Mouse (Mus musculus): Measurements from ENCODE around the gene Hoxd8.

The Hoxd8 gene

DNA sequence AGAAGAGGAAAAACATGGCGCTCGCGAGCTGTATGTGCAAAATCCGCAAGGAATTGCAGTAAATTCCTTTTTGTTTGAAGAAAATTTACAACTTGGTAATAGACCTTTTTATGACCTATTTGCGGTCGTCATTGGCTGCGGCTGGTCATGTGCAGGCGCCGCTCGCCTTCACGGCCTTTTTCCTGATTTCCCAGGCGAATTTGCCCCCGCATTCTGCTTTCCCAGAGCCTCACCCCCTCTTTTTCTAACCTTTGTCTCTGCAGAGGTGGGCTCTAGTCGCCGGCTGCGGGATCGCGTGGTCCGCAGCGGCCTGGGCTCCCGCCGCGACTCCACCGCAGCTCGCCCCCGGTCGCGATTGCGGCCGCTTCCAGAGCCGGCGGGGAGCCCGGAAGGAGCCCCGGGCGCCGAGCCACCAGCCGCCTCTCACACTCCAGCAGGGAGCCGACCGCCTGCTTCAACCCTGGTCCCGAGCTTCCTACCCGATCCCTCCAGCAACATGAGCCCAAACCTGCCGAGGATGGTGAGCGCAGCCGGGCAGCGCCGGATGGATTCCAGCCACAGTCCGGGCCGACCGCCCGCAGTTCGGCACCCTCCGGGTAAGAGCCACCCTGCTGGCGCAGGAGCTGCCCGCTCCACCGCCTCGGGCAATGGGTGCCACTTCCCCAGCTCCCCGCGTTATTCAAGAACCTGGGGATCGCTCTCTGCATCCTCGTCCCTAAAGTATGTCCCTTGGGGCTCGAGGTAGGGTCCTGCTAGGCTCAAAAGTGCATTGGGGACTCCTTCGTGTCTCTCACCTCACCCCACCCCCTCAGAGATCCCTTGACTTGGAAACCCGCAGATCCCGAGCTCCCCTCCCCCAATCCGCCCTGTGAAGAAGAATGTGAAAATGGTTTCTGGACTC, 7.6 kb downstream of the Hoxd8 start, which contains the start of the genes Hoxd3 and Hoxd4:
Hoxd3 (plus strand) TSS at position 207 of the 901 bp plus-strand sequence.
Hoxd4 (plus strand) TSS at position 209 of the 901 bp plus-strand sequence.
- DNase-seq (ENCODE audit: inconsistent age in 2 of 2, low spot score in 1 of 2) = peak; percentile 81 to 95

DNA sequence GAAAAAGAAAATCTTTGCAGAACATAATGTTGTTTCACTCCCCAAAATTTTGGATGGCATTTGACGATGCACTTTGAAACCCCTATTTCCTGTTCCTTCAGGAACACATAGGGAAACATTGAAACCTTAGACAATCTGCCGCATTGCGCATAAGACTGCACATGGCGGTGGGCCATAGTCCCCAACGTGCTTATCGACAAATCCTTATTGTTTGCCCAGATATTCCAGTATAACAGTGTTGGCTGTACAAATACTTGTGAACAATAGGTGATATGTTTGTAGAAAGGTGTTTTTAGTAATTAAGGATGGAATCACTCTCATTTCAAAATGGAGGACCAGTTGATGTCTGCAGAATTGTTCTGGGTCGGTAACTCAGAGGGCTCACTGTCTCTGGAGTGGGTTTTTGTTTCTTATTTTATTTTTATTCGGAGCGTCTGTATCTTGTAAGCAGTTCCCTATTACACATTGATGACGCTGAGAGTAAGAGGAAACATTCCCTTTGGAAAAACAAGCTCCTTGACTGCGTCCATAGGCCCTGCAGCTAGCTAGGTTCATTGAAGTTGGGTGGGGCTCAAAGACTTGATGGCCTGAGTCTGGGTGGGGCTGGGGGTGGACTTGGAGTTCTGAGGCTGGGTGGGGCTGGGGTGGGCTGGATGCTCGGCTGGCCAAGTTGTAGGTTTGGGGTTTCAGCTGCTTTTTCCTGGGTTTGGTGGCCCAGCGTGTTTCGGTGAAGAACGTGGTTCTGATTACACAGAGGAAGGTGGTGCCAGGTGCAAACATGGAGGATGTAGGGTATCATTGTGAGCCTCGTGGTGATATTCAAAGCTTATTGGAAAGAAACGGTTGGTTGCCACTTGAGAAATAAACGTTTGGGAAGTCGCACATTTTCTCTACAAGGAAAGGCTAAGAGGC, 9.1 kb downstream of the Hoxd8 start:
- peak in 1 of 2 experiments; percentile 65 for DNase-seq (ENCODE audit: inconsistent age in 2 of 2, low spot score in 1 of 2)

DNA sequence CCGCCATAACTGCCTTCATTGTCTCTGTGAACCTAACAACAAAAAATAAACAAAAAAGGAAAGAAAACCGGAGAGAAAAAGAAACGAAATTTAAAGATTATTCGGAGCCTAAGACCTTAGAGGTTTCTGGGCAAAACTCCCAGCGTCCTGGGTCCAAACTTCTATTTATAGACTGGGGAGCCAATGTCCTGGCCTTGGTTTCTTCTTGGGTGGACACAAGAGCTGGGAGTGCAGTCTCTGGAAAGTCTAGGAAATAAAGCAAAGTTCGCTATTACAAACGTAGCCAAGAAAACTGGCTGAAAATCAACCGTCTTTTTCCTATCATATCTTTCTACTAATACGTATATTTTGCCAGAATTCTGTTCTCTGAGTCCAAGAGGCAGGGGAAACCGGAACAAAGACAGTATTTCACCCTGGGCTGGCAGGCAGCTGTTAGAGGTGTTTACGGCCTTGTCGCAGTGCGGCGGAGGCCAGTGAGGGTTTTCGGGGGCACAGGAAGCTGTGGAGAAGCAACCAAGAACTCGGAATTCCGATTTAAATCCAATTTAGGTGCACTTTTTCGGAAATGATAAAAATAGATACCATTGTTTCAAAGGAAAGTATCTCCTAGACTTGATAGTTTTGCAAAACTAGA, 9.9 kb downstream of the Hoxd8 start:
- peak; percentile 52 to 83 for DNase-seq (ENCODE audit: inconsistent age in 2 of 2, low spot score in 1 of 2)

DNA sequence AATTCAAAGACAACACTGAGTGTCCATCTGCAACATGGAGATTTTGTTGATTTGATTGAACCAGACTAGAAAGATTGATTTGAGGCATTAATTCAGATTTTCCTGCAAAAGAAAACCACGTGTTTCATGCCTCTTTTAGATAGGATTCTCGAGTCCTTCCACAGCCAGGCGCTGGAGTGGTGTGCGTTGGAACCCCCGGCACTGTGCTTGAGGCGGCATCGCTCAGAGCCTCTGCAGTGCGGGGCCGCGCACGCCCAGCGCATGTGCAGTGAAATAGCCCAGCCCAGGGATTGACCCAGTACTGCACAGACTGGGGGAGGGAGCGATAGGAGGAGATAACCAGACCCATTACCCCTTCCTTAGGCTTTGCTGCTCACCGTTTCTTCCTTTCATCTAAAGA, 10.5 kb downstream of the Hoxd8 start:
- DNase-seq (ENCODE audit: inconsistent age in 2 of 2, low spot score in 1 of 2) = peak; percentile 73 to 89

DNA sequence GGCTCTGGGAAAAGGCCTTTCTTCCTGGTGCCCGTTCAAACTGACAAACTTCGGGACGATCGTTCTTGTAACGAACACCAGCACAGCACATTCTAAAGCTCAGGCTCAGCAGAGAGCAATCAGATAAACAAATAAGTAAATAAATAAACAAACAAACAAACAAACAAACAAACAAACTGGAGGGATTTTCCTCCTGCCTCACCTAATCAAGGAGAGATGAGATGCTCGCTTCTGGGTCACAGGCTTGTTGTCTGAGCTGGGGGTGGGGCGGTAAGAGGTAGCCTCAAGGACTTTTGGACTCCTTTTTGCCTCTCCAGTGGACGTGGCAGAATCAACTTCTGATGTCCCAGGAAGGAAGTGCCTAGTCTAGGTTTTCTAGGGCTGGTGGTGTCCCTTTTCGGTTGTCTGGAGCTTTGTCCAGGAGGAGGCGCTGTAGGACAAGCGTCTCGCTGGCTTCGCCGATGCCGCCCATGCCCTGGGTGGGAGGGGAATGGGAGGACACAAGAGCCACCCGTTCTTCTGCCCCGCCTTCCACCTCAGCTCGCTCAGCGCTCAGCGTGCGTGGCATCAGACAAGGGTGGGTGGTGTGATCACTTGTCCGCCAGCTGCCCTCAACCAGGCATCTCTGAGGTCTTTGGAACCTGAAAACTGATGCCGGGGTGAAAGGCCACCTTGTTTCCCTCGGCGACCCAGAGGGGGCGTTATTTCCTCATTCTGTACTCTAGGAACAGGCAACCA, 11.3 kb downstream of the Hoxd8 start:
- DNase-seq (ENCODE audit: inconsistent age in 2 of 2, low spot score in 1 of 2) = peak; percentile 94 to 98

DNA sequence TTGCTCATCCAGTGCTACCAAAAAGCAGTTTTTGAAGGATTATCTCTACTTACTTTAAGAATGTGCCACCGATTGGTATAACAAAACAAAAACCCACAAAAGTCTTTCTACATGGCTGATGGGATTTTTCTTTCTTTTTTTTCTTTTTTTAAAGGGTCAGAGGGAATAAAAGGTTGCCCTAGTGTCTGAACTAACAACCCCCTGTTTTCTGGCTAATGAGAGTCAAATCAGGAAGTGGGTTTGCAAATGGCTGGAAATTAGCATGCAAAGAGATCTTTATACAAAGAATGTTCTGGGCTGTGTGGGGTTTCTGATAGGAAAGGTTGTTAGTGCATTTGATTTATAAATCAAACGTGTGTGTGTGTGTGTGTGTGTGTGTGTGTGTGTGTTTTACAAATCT, 16.0 kb downstream of the Hoxd8 start:
- DNase-seq (ENCODE audit: inconsistent age in 2 of 2, low spot score in 1 of 2) = no peak

DNA sequence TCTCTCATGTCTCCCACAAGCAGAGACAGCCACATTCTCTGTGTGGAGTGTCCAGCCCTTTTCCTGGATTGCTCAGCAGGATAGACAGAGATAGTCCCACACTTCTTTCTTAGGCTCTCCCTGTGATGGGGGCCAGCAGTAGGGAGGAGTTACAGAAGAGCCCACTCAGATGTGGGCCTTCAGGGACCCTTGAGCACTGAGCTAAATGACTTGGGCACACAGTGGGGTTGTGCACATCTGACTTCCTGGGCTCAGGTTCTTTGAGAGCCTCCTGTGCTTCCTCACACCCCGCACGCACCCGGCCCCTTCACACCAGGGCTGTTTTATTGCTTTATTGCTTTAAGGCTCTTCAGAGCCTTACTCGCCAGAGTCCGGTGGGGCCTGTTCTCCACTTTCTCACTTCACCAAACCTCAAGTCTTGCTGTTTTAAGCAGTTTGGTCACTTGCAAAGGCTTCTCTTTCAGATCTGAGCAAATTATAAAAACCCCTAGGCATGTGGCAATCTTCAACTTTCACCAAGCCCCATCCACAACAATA, 16.6 kb downstream of the Hoxd8 start:
- no peak for DNase-seq (ENCODE audit: inconsistent age in 2 of 2, low spot score in 1 of 2)

DNA sequence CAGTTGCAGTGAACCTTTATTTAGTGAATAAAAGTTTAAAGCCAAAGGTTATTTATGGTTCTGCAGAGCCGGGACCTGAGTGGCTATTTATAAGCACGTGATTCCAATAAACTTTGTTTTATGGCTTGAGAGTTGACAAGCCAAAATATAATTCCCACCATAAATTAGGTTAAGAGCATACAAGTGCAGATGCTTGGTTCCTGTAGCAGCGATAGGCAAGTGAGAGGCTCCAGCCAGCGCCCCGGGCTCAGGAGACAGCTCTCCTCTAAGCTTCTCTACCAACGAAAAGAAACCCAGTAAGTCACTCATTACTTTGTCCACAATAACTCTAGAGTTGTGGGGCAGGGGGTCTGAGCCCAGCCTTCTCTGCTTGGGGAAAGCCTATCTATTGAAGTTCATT, 17.5 kb downstream of the Hoxd8 start:
- no peak for DNase-seq (ENCODE audit: inconsistent age in 2 of 2, low spot score in 1 of 2)

DNA sequence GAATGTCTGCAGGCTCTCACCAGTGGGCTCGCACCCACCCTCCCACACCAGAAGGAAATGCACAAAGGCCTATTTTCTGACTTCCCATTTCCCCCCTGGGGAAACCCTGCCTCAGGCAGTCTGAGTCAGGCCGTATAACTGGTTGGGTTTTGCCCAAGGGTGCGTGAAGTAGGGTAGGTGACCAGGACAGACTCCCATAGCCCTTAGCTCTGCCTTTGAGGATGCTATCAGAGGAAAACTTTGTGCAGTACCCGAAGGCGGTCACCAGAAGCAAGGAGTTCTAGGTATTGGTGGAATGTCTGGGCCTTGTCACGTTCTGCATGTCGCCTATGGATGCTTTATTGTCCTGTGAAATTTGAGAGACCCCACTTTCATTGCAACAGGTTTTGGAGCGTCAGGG, 18.5 kb downstream of the Hoxd8 start:
- DNase-seq (ENCODE audit: inconsistent age in 2 of 2, low spot score in 1 of 2) = no peak

DNA sequence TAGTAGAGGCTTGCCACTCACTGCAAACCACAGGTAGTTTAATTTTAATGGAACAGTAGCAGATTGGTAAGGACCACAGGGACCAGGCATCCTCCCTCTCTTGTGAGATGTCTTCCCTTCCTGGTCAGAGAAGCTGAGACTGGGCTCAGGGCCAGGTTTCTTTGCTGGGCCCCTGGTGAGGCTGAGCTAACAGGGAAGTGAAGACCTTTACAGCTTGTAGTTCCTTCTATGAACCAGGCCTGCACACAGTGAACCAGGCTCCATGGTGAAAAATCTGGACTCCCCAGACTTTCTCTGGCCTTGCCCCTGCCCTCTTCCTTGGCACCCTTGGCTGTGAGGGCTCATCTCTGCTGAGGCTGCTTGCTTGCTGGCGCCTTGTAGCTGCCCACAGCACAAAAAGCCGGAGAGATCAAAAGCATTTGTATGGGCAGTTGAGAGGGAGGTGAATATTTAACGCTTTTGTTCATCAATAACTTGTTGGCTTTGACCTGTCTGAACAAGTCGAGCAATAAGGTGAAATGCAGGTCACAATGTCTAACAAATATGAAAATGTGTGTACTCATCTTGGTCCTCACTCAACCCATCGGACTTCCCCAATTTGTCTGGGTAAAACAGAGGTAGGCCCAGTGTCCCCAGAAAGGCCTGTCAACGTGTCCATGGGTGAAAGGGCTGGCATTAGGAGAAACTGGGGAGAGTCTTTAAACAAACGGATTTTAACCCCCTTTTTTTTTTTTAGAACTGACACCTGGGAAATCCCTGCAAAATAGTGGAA, 20.0 kb downstream of the Hoxd8 start:
- no peak for DNase-seq (ENCODE audit: inconsistent age in 2 of 2, low spot score in 1 of 2)

DNA sequence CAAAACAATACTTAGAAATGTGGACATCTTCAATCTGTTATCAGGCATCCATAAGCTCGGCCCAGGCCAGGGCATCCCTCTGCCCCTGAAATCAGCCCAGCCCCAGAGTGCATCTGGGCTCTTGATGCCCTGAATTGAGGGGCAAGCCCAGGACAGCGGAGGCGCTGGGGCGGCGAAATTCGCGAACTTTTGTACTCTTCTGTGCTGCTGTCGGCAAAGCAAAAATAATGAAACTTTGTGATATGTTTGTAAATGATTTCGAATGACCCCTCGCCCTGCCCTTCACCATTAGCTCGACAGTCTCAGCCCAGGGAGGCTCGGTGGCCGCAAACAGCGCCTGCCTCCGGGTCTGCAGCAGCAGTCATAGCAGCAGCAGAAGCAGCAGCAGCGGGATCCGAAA, 20.8 kb downstream of the Hoxd8 start:
- DNase-seq (ENCODE audit: inconsistent age in 2 of 2, low spot score in 1 of 2) = no peak

DNA sequence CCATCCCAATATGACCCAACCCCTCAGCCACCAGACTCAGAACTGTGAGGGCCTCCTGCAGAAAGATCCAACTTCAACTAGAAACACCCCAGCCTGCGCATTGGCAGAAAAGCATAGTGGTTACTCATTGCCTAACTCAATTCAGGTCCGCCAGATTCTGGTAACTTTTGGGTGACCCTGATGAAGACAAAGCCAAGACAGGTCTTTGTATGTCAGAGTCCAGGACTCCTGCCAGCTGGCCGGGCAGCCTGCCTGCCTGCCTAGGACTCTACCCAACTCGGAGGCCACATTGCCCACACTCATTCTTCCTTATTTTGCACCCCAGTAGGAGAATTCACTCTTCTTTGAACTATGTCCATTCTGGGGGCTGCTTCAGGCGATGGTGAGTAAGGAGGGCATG, 22.1 kb downstream of the Hoxd8 start, which contains the start of gene Gm28230:
Gm28230 (plus strand) TSS at position 178 of the 400 bp plus-strand sequence.
- peak in 1 of 2 experiments; percentile 69 for DNase-seq (ENCODE audit: inconsistent age in 2 of 2, low spot score in 1 of 2)

DNA sequence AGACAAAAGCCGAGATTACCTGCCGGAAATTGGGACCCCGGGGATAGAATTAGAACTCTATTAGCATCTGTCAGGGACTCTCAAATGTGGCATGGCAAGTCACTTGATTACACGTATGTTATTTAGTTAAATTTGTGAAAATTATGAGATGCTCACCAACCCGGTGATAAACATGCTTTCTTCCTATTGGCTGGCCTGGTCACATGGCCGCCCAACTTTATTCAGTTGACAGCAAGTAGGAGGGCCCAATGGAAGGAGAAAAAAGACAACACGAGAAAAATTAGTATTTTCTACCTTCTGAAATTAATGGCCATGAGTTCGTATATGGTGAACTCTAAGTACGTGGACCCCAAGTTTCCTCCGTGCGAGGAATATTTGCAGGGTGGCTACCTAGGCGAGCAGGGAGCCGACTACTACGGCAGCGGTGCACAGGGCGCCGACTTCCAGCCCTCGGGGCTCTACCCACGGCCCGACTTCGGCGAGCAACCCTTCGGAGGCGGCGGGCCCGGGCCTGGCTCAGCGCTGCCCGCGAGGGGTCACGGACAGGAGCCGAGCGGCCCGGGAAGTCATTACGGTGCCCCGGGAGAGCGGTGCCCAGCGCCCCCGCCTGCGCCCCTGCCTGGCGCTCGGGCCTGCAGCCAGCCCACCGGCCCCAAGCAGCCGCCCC, 22.7 kb downstream of the Hoxd8 start:
- DNase-seq (ENCODE audit: inconsistent age in 2 of 2, low spot score in 1 of 2) = no peak

DNA sequence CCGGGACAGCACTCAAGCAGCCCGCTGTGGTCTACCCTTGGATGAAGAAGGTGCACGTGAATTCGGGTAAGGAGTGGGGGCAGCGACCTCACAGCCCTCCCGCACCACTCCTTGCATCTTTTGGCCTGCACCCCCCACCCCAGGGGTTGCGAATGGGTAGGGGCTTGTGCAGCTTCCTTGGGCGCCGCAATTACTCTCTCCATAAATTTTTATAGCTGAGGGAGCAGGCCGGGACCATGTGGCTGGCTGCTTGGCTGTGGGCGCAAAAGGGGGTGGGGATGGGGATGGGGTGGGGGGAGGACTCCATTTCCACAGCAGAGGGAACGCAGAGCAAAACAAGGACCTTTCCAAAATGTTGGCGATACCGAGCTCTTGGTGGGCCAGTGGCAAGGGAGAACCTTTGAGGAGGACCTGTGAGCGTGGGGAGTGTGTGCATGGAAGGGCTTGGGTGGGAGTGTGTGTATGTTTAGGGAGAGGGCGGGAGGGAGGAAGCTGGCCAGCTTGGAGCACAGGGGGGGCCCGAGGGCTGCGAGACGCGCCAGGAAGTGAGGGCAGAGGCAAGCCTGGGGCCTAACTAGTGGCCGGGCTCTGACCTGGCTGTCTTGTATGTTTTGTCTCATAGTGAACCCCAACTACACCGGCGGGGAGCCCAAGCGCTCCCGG, 23.4 kb downstream of the Hoxd8 start:
- no peak for DNase-seq (ENCODE audit: inconsistent age in 2 of 2, low spot score in 1 of 2)

DNA sequence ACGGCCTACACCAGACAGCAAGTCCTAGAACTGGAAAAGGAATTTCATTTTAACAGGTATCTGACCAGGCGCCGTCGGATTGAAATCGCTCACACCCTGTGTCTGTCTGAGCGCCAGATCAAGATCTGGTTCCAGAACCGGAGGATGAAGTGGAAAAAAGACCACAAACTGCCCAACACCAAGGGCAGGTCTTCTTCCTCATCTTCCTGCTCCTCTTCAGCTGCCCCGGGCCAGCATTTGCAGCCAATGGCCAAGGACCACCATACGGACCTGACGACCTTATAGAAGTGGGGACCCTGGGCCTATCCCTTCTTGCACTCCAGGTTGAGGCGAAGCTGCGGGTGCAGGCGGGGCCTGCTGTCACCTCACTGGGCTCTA, 23.9 kb downstream of the Hoxd8 start:
- no peak for DNase-seq (ENCODE audit: inconsistent age in 2 of 2, low spot score in 1 of 2)

DNA sequence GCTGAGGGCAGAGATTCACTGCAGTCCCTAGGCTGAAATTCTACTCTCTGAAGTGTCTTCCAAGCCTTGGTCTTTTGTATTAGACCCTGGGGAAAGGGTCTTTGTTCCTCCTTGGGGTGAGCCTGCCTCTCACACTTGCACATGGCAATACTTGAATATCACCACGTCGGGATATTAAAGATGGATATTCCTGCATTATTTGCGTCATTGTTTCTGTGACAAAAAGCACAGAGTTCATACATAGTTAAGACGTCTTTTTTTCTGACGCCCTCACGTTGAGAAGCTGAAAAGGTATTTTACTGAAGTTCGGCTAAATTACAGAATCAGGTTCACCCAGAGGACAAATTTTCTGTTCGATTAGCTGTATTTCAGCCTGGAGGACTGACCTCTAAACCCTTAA, 25.9 kb downstream of the Hoxd8 start:
- DNase-seq (ENCODE audit: inconsistent age in 2 of 2, low spot score in 1 of 2) = no peak

DNA sequence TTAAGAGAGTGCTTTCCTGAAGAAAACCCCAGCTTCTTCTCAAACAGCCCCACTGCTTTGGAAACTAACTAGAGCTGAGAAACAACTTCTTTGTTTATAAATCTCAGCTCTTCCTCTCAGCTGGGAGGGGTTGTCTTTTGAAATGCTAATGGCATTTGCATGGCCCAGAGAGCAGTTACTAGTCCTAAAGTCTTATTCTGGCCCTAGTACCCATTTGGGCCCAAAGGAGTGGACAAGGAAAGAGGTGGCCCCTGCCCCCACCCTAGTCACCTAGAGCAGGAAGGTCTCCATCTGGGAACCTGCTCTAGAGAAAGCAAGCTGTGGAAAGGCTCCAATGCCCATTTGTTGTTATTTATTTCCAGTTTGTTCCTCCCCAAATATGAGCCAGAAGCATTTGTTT, 26.6 kb downstream of the Hoxd8 start:
- no peak for DNase-seq (ENCODE audit: inconsistent age in 2 of 2, low spot score in 1 of 2)

DNA sequence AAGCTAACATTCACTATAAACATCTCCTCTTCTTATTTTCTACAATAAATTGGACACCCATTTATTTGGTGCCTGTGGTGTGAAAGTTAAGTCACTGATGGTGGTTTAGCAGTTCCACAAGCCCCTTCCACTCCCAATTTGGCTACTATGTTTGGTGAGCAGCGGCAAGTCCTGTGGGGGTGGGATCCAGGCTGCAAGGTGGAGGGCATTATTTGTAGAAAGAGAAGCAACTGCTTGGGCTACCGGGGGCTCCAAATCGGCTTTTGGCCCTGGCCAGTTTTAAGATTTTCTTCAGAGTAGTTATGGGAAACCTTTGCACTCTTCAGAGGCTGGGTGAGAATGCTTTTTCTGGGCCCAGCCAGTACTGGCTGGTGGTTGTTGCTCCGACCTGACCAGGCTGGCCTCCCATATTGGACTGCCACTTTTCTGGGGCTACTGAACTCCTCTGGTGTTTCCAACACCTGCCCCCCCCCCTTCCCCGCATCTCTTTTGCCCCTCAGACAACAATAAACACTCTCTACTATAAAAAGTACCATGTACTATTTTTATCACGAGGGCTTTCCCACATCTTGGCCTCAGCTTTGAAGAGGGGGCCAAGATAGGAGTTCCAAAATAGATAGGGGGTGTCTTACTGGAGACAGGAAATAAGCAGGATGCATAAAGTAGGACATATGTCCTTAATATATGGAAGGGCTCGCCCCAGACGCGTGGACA, 27.5 kb downstream of the Hoxd8 start:
- no peak for DNase-seq (ENCODE audit: inconsistent age in 2 of 2, low spot score in 1 of 2)
